Mouse (Mus musculus) bone marrow, adult 2 months (tissue): Measurements from ENCODE around the gene Galnt10. TPM values are rescaled to one million over a fixed set of nuclear protein-coding genes. Genes with fewer than 3 reads are reported as not detected.

ENCODE experiments used
- H3K27ac ChIP-seq: fragments of 200-500 bp; 2 replicates; pipeline ENCODE4 v1.5.1; 2012; ENCODE audit warnings: low read depth, mild to moderate bottlenecking, control low read depth, inconsistent platforms, low read length; ENCODE audit not compliant: control insufficient read depth, poor library complexity, insufficient read depth
- H3K4me1 ChIP-seq: fragments of 200-500 bp; 2 replicates; pipeline ENCODE4 v1.6.1; 2011; ENCODE audit warnings: low read length; ENCODE audit not compliant: control insufficient read depth, insufficient read depth
- H3K4me3 ChIP-seq: fragments of 200-500 bp; replicated peaks from 2 replicates; pipeline ENCODE3; 2011; ENCODE audit warnings: mild to moderate bottlenecking, low read depth, low read length, control low read depth; ENCODE audit not compliant: control insufficient read depth
- CTCF ChIP-seq: fragments of 200-500 bp; IDR thresholded peaks from 2 replicates; pipeline ENCODE4 v1.5.1; 2011; ENCODE audit warnings: low read length, control low read depth; ENCODE audit not compliant: control insufficient read depth, insufficient read depth
- POLR2A ChIP-seq: fragments of 200-500 bp; IDR thresholded peaks from 2 replicates; pipeline ENCODE4 v1.6.1; 2011; ENCODE audit warnings: low read depth, mild to moderate bottlenecking, control low read depth, low read length, borderline replicate concordance; ENCODE audit not compliant: control insufficient read depth
- WGBS: fragments of 180-500 bp; shearing (Covaris S2); methylation state at CpG from one replicate; pipeline ENCODE4 v1.1.7; 2018; 5-methylcytosine and 5-hydroxymethylcytosine counted together
- polyA plus RNA-seq: library from polyadenylated mRNA; stranded (reverse); fragments of >200 nt; gene quantifications from 2 replicates; pipeline ENCODE4 v1.2.4, GENCODE M21; 2011; ENCODE audit warnings: low replicate concordance; ENCODE audit not compliant: missing spikeins, insufficient read depth, insufficient read length

The Galnt10 gene
- polyA plus RNA-seq, 1 experiment, result 16.6 TPM

GRCm38 (mm10) chr11:57658751-57659150 is 13.5 kb downstream of the Galnt10 start:
- Histone ChIP-seq H3K4me3 (no peak overlapping the region), H3K27ac (no peak overlapping the region), H3K4me1 (peaks cover 13% of the 10 kb centered on the region)
- 89% methylated on average over 6 of the region's 6 CpGs for WGBS
- TF ChIP-seq POLR2A, result no peak
- TF ChIP-seq CTCF, result no peak

- peaks cover 8% of the 10 kb centered on the region for H3K4me1 ChIP-seq
- no peak overlapping the region for H3K27ac ChIP-seq
- TF ChIP-seq POLR2A (no peak), CTCF (no peak)
- WGBS, result 88% methylated on average over 4 of the region's 4 CpGs
- no peak overlapping the region for H3K4me3 ChIP-seq
Measured at GRCm38 (mm10) chr11:57660156-57660555, 14.9 kb downstream of the Galnt10 start.

- Histone ChIP-seq H3K4me1 (peaks cover 8% of the 10 kb centered on the region), H3K4me3 (no peak overlapping the region), H3K27ac (no peak overlapping the region)
- 33% methylated on average over 5 of the region's 5 CpGs for WGBS
- TF ChIP-seq POLR2A (no peak), CTCF (no peak)
Measured at GRCm38 (mm10) chr11:57660814-57661213, 15.6 kb downstream of the Galnt10 start.

- TF ChIP-seq CTCF, result no peak
- no peak for TF ChIP-seq POLR2A
- 77% methylated on average over 19 of the region's 19 CpGs for WGBS
- H3K4me1 ChIP-seq, result peaks cover 8% of the 10 kb centered on the region
Measured at GRCm38 (mm10) chr11:57661492-57662229, 16.4 kb downstream of the Galnt10 start.

GRCm38 (mm10) chr11:57662231-57662630 is 17.0 kb downstream of the Galnt10 start:
- no peak overlapping the region for H3K4me3 ChIP-seq
- no peak overlapping the region for H3K27ac ChIP-seq
- TF ChIP-seq CTCF, result no peak
- TF ChIP-seq POLR2A, result no peak
- H3K4me1 ChIP-seq, result peaks cover 6% of the 10 kb centered on the region
- 85% methylated on average over 4 of the region's 4 CpGs for WGBS

More at GRCm38 (mm10) chr11:57661492-57662229, 16.4 kb downstream of the Galnt10 start:
- no peak overlapping the region for H3K4me3 ChIP-seq
- H3K27ac ChIP-seq, result no peak overlapping the region

GRCm38 (mm10) chr11:57663271-57663670 is 18.0 kb downstream of the Galnt10 start:
- Histone ChIP-seq H3K27ac (no peak overlapping the region), H3K4me3 (no peak overlapping the region), H3K4me1 (peaks cover 3% of the 10 kb centered on the region; the same call in 1 of the 2 replicates)
- TF ChIP-seq POLR2A (no peak), CTCF (no peak; the same call in 1 of the 2 replicates)
- 92% methylated on average over 12 of the region's 12 CpGs for WGBS

- Histone ChIP-seq H3K27ac (no peak overlapping the region), H3K4me1 (peaks cover 3% of the 10 kb centered on the region; the same call in 1 of the 2 replicates), H3K4me3 (no peak overlapping the region)
- TF ChIP-seq POLR2A (no peak), CTCF (no peak)
- 73% methylated on average over 5 of the region's 5 CpGs for WGBS
Measured at GRCm38 (mm10) chr11:57664741-57665140, 19.5 kb downstream of the Galnt10 start.

- TF ChIP-seq CTCF, result no peak
- TF ChIP-seq POLR2A, result no peak
- WGBS, result 75% methylated on average over 8 of the region's 8 CpGs
- Histone ChIP-seq H3K4me3 (no peak overlapping the region), H3K27ac (no peak overlapping the region), H3K4me1 (peaks cover 2% of the 10 kb centered on the region; the same call in 1 of the 2 replicates)
Measured at GRCm38 (mm10) chr11:57668271-57668670, 23.0 kb downstream of the Galnt10 start.

- WGBS, result 56% methylated on average over 6 of the region's 6 CpGs
- Histone ChIP-seq H3K27ac (no peak overlapping the region), H3K4me1 (peaks cover 3% of the 10 kb centered on the region; the same call in 1 of the 2 replicates), H3K4me3 (no peak overlapping the region)
- TF ChIP-seq CTCF (no peak), POLR2A (no peak)
Measured at GRCm38 (mm10) chr11:57669522-57669921, 24.3 kb downstream of the Galnt10 start.
